Mouse (Mus musculus): ENCODE measurements around the gene Ptafr. TPM values are rescaled to one million over a fixed set of nuclear protein-coding genes. Genes with fewer than 3 reads are reported as not detected.

Gene Ptafr
- 1.1 and 1.2 TPM in 2 replicates for polyA plus RNA-seq (2015; fragmentation: Nextera tagmentation; extraction: Ambion mirVana)

- no peak within 1 kb of the TSS for H3K4me2 ChIP-seq
- WGBS = 17% methylated on average over 4 of the region's 4 CpGs
- H3K9ac ChIP-seq = no peak within 1 kb of the TSS
- H3K36me3 ChIP-seq = no peaks in the 10 kb centered on the region
- H3K9me3 ChIP-seq = no peaks in the 10 kb centered on the region
- H3K4me1 ChIP-seq = peaks cover 17% of the 10 kb centered on the region; the same call in 1 of the 2 replicates
- H3K27me3 ChIP-seq = no peaks in the 10 kb centered on the region
- peak; percentile 32; the same call in 1 of the 2 replicates for ATAC-seq (ENCODE audit: borderline replicate concordance, extremely low read depth, low FRiP score, low TSS enrichment)
- H3K27ac ChIP-seq = peak within 1 kb of the TSS; percentile 7; the same call in 1 of the 2 replicates
- no peak within 1 kb of the TSS for H3K4me3 ChIP-seq
These were observed at the start of gene Ptafr for GRCm38 (mm10) chr4:132563965-132564364. Ptafr (plus strand) TSS chr4:132564067.

- H3K9me3 ChIP-seq = no peaks in the 10 kb centered on the region
- peak overlapping the region; percentile 87 for H3K4me2 ChIP-seq
- H3K36me3 ChIP-seq = no peaks in the 10 kb centered on the region
- peak overlapping the region; percentile 31 for H3K9ac ChIP-seq
- ATAC-seq (ENCODE audit: borderline replicate concordance, extremely low read depth, low FRiP score, low TSS enrichment) = peak; percentile 17; the same call in 1 of the 2 replicates
- WGBS = 2% methylated on average over 21 of the region's 21 CpGs
- no peaks in the 10 kb centered on the region for H3K27me3 ChIP-seq
- peak overlapping the region; percentile 88 for H3K27ac ChIP-seq
- peak overlapping the region; percentile 45 for H3K4me3 ChIP-seq
- peaks cover 19% of the 10 kb centered on the region for H3K4me1 ChIP-seq
These were observed 49.2 kb upstream of the Ptafr start for GRCm38 (mm10) chr4:132514555-132515135.

GRCm38 (mm10) chr4:132515369-132516155 is 48.3 kb upstream of the Ptafr start:
- Histone ChIP-seq H3K27me3 (no peaks in the 10 kb centered on the region), H3K4me2 (peak overlapping the region; percentile 87), H3K27ac (peak overlapping the region; percentile 88), H3K4me1 (peaks cover 18% of the 10 kb centered on the region), H3K9me3 (no peaks in the 10 kb centered on the region), H3K9ac (peak overlapping the region; percentile 30), H3K4me3 (peak overlapping the region; percentile 45), H3K36me3 (no peaks in the 10 kb centered on the region)
- peak; percentile 96 for ATAC-seq (ENCODE audit: borderline replicate concordance, extremely low read depth, low FRiP score, low TSS enrichment)
- WGBS = 18% methylated on average over 22 of the region's 22 CpGs

- Histone ChIP-seq H3K9me3 (no peaks in the 10 kb centered on the region), H3K4me1 (peaks cover 16% of the 10 kb centered on the region), H3K27me3 (no peaks in the 10 kb centered on the region), H3K4me3 (no peak overlapping the region), H3K9ac (no peak overlapping the region), H3K27ac (peak overlapping the region; percentile 27; the same call in 1 of the 2 replicates), H3K36me3 (no peaks in the 10 kb centered on the region), H3K4me2 (no peak overlapping the region)
- WGBS = 60% methylated on average over 8 of the region's 8 CpGs
- no peak for ATAC-seq (ENCODE audit: borderline replicate concordance, extremely low read depth, low FRiP score, low TSS enrichment)
These were observed 45.8 kb upstream of the Ptafr start for GRCm38 (mm10) chr4:132518066-132518465.

- H3K36me3 ChIP-seq = no peaks in the 10 kb centered on the region
- no peak overlapping the region for H3K4me2 ChIP-seq
- no peaks in the 10 kb centered on the region for H3K9me3 ChIP-seq
- no peak overlapping the region for H3K9ac ChIP-seq
- peaks cover 13% of the 10 kb centered on the region for H3K4me1 ChIP-seq
- no peak overlapping the region for H3K4me3 ChIP-seq
- no peak for ATAC-seq (ENCODE audit: borderline replicate concordance, extremely low read depth, low FRiP score, low TSS enrichment)
- WGBS = 85% methylated on average over 3 of the region's 3 CpGs
- H3K27ac ChIP-seq = no peak overlapping the region
- H3K27me3 ChIP-seq = no peaks in the 10 kb centered on the region
These were observed 44.7 kb upstream of the Ptafr start for GRCm38 (mm10) chr4:132519188-132519587.

GRCm38 (mm10) chr4:132524321-132524741 is 39.5 kb upstream of the Ptafr start:
- Histone ChIP-seq H3K27me3 (no peaks in the 10 kb centered on the region), H3K9me3 (no peaks in the 10 kb centered on the region), H3K36me3 (no peaks in the 10 kb centered on the region), H3K4me3 (no peak overlapping the region), H3K4me1 (peaks cover 15% of the 10 kb centered on the region; the same call in 1 of the 2 replicates), H3K27ac (peak overlapping the region; percentile 13), H3K4me2 (no peak overlapping the region), H3K9ac (no peak overlapping the region)
- WGBS = 20% methylated on average over 11 of the region's 11 CpGs
- ATAC-seq (ENCODE audit: borderline replicate concordance, extremely low read depth, low FRiP score, low TSS enrichment) = no peak

GRCm38 (mm10) chr4:132524808-132525207 is 39.1 kb upstream of the Ptafr start:
- Histone ChIP-seq H3K27me3 (no peaks in the 10 kb centered on the region), H3K27ac (peak overlapping the region; percentile 13), H3K4me3 (no peak overlapping the region), H3K9me3 (no peaks in the 10 kb centered on the region), H3K36me3 (peaks cover 4% of the 10 kb centered on the region; the same call in 1 of the 2 replicates), H3K4me2 (no peak overlapping the region), H3K9ac (no peak overlapping the region), H3K4me1 (peaks cover 15% of the 10 kb centered on the region; the same call in 1 of the 2 replicates)
- no peak for ATAC-seq (ENCODE audit: borderline replicate concordance, extremely low read depth, low FRiP score, low TSS enrichment)
- 47% methylated on average over 6 of the region's 6 CpGs for WGBS

GRCm38 (mm10) chr4:132526678-132527077 is 37.2 kb upstream of the Ptafr start:
- no peak overlapping the region for H3K4me3 ChIP-seq
- ATAC-seq (ENCODE audit: borderline replicate concordance, extremely low read depth, low FRiP score, low TSS enrichment) = no peak
- H3K4me2 ChIP-seq = no peak overlapping the region
- H3K9me3 ChIP-seq = no peaks in the 10 kb centered on the region
- peaks cover 19% of the 10 kb centered on the region; the same call in 1 of the 2 replicates for H3K4me1 ChIP-seq
- H3K36me3 ChIP-seq = peaks cover 17% of the 10 kb centered on the region
- WGBS = 49% methylated on average over 2 of the region's 2 CpGs
- no peaks in the 10 kb centered on the region for H3K27me3 ChIP-seq
- H3K27ac ChIP-seq = no peak overlapping the region
- H3K9ac ChIP-seq = no peak overlapping the region

GRCm38 (mm10) chr4:132527917-132528522 is 35.8 kb upstream of the Ptafr start:
- H3K27ac ChIP-seq = no peak overlapping the region

GRCm38 (mm10) chr4:132529344-132529743 is 34.5 kb upstream of the Ptafr start:
- Histone ChIP-seq H3K4me1 (peaks cover 30% of the 10 kb centered on the region), H3K27ac (no peak overlapping the region), H3K4me3 (no peak overlapping the region), H3K9me3 (no peaks in the 10 kb centered on the region), H3K27me3 (no peaks in the 10 kb centered on the region), H3K36me3 (peaks cover 17% of the 10 kb centered on the region), H3K4me2 (no peak overlapping the region), H3K9ac (no peak overlapping the region)
- WGBS = 86% methylated on average over 4 of the region's 4 CpGs
- no peak for ATAC-seq (ENCODE audit: borderline replicate concordance, extremely low read depth, low FRiP score, low TSS enrichment)

More at GRCm38 (mm10) chr4:132527917-132528522, 35.8 kb upstream of the Ptafr start:
- WGBS = 79% methylated on average over 8 of the region's 8 CpGs
- no peak for ATAC-seq (ENCODE audit: borderline replicate concordance, extremely low read depth, low FRiP score, low TSS enrichment)
- Histone ChIP-seq H3K9me3 (no peaks in the 10 kb centered on the region), H3K9ac (no peak overlapping the region), H3K4me3 (no peak overlapping the region), H3K4me1 (peaks cover 29% of the 10 kb centered on the region), H3K36me3 (peaks cover 17% of the 10 kb centered on the region), H3K4me2 (no peak overlapping the region), H3K27me3 (no peaks in the 10 kb centered on the region)

GRCm38 (mm10) chr4:132530033-132530804 is 33.6 kb upstream of the Ptafr start:
- no peak for ATAC-seq (ENCODE audit: borderline replicate concordance, extremely low read depth, low FRiP score, low TSS enrichment)
- Histone ChIP-seq H3K27ac (no peak overlapping the region), H3K36me3 (peaks cover 17% of the 10 kb centered on the region), H3K9ac (no peak overlapping the region), H3K4me2 (no peak overlapping the region), H3K27me3 (no peaks in the 10 kb centered on the region), H3K9me3 (no peaks in the 10 kb centered on the region), H3K4me3 (no peak overlapping the region), H3K4me1 (peaks cover 27% of the 10 kb centered on the region)
- WGBS = 87% methylated on average over 20 of the region's 20 CpGs

Data from lung, embryonic 15.5 days (tissue).